In the genomic region with DNA sequence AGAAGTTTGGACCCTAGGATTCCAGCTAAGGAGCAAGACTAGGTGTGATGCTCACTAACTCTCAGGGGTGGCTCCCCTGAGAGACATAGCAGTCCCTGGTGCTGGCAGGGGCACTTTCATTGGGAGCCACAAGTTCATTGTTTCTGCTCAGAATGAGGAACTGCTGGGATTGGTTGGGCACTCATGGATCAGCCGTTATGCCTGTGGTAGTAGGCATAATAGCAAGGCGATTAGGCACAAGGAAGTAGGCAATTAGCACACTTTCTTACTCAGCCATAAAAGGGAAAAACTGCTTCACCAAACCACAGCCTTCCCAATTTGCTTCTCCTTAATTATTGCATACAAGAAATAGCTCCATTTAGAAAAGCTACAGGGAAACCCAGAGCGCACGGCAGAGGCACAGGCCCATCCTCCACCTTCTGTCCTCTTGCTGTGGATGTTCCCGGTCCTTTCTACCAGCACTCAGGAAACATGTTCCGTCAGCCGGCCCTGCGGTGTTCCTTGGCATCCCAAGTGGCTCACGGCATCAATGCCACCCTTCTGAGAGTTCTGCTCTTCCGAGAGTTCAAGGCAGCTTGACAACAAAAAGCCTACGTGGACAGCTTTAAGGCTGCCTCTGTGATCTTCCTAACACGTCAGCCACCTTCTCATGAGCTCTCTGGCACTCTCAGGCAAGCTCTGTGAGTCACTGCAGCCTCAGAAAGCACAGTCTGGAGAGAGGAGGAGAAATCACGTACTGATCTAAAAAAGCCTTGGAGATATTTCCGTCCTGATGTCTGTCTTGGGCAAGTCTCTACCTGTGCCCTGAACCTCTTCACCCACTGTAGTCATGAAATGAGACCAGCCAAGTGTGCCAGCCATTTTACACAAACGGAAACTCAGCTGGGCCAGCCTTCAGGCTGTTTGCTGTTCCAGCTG, we compare ENCODE assay signal across 13 mouse cellular contexts. TPM values are rescaled to one million over a fixed set of nuclear protein-coding genes. Genes with fewer than 3 reads are reported as not detected.
DNase-seq lines count a peak whose midpoint lies in the region; ATAC-seq and TF ChIP-seq lines count a peak whose summit lies in the region.
"Had no signal": no experiment of that assay in that cellular context is flagged by ENCODE, and none has a peak within 500 bp of the region (broad histone marks: within the 10 kb centered on the region; RNA-seq: fewer than 3 reads in every experiment).

No protein-coding gene starts in this region.

- H3K9me3 ChIP-seq in embryonic facial prominence, embryonic 14.5 days (ENCODE audit: control insufficient read depth, low read length) = no peaks in the 10 kb centered on the region
- H3K9me3 ChIP-seq in limb, embryonic 13.5 days = no peaks in the 10 kb centered on the region
- H3K9me3 ChIP-seq: embryonic facial prominence, embryonic 12.5 days had no signal

- peaks cover 9% of the 10 kb centered on the region; the same call in 1 of the 2 replicates for H3K36me3 ChIP-seq in kidney, adult 2 months (ENCODE audit: control insufficient read depth, insufficient read depth, low read length)
- no peaks in the 10 kb centered on the region for H3K36me3 ChIP-seq in embryonic facial prominence, embryonic 14.5 days (ENCODE audit: control insufficient read depth, insufficient read depth, low read length)
- no peaks in the 10 kb centered on the region for H3K36me3 ChIP-seq in limb, embryonic 13.5 days
- H3K36me3 ChIP-seq: embryonic facial prominence, embryonic 12.5 days had no signal

- H3K4me2 ChIP-seq in embryonic facial prominence, embryonic 14.5 days (ENCODE audit: low read depth, low read length) = no peak overlapping the region
- H3K4me2 ChIP-seq in limb, embryonic 13.5 days (replicated peaks) = no peak overlapping the region

- H3K27me3 ChIP-seq in kidney, adult 2 months (replicated peaks; ENCODE audit: control insufficient read depth, insufficient read depth, low read length) = no peaks in the 10 kb centered on the region
- no peaks in the 10 kb centered on the region for H3K27me3 ChIP-seq in embryonic facial prominence, embryonic 14.5 days (replicated peaks; ENCODE audit: control insufficient read depth, insufficient read depth, low read length)
- peaks cover 11% of the 10 kb centered on the region; the same call in 1 of the 2 replicates for H3K27me3 ChIP-seq in limb, embryonic 13.5 days
- H3K27me3 ChIP-seq: embryonic facial prominence, embryonic 12.5 days had no signal

- peak overlapping the region; percentile 90 for H3K27ac ChIP-seq in kidney, adult 2 months (ENCODE audit: insufficient read depth, low read depth, low read length)
- H3K27ac ChIP-seq in embryonic facial prominence, embryonic 14.5 days (replicated peaks; ENCODE audit: low read depth, low read length) = no peak overlapping the region
- H3K27ac ChIP-seq in limb, embryonic 13.5 days = no peak overlapping the region
- H3K27ac ChIP-seq: embryonic facial prominence, embryonic 12.5 days had no signal

- 42% methylated on average over 15 of the region's 15 CpGs for WGBS in kidney, adult 2 months
- WGBS in embryonic facial prominence, embryonic 14.5 days = 59% methylated on average over 15 of the region's 15 CpGs
- 61% methylated on average over 15 of the region's 15 CpGs for WGBS in limb, embryonic 13.5 days

- ATAC-seq in embryonic facial prominence, embryonic 14.5 days (ENCODE audit: low read depth) = no peak
- ATAC-seq in limb, embryonic 13.5 days (ENCODE audit: low FRiP score, low read depth) = no peak
- ATAC-seq in monocyte, adult 5-6 weeks (replicated peaks; ENCODE audit: insufficient number of reproducible peaks, low FRiP score, low TSS enrichment, poor library complexity, severe bottlenecking) = no peak

- TF ChIP-seq CTCF in kidney, adult 2 months (conservative IDR thresholded peaks at IDR 0.05; ENCODE audit: insufficient read depth, insufficient read length, low read depth, low read length) = no peak

- H3K9ac ChIP-seq in embryonic facial prominence, embryonic 14.5 days (ENCODE audit: low read depth, low read length) = no peak overlapping the region
- 0 out of 2 replicates have a peak overlapping the region, but pooled peaks have one; percentile 19 for H3K9ac ChIP-seq in limb, embryonic 13.5 days
- H3K9ac ChIP-seq: embryonic facial prominence, embryonic 12.5 days had no signal

- TF ChIP-seq POLR2A in kidney, adult 2 months (IDR thresholded peaks at IDR 0.05; ENCODE audit: low read depth, low read length) = no peak

- peak overlapping the region; percentile 67 for H3K4me3 ChIP-seq in kidney, adult 2 months (ENCODE audit: insufficient read depth, low read depth, low read length)
- H3K4me3 ChIP-seq in embryonic facial prominence, embryonic 14.5 days (ENCODE audit: low read depth, low read length) = no peak overlapping the region
- no peak overlapping the region for H3K4me3 ChIP-seq in limb, embryonic 13.5 days
- H3K4me3 ChIP-seq: embryonic facial prominence, embryonic 12.5 days had no signal

- peak; percentile 40 for DNase-seq in kidney, adult 2 months
- DNase-seq in kidney, postnatal 10 days = no peak
- DNase-seq in 3134 (ENCODE audit: extremely low read depth, insufficient read length, low spot score) = peak; percentile 27
- DNase-seq in embryonic facial prominence, embryonic 14.5 days (ENCODE audit: low spot score) = peak; percentile 21
- DNase-seq in cerebellum, adult 18-20 months = no peak
- DNase-seq in cerebellum, adult 11-12 months = no peak
- DNase-seq: adrenal gland, postnatal 25 days; lung, postnatal 14 days had no signal

- no peaks in the 10 kb centered on the region for H3K4me1 ChIP-seq in kidney, adult 2 months (ENCODE audit: control insufficient read depth, insufficient read depth, low read length)
- H3K4me1 ChIP-seq in embryonic facial prominence, embryonic 14.5 days (ENCODE audit: control insufficient read depth, insufficient read depth, low read length) = no peaks in the 10 kb centered on the region
- H3K4me1 ChIP-seq in limb, embryonic 13.5 days = peaks cover 8% of the 10 kb centered on the region
- H3K4me1 ChIP-seq: embryonic facial prominence, embryonic 12.5 days had no signal

RNA-seq across cellular contexts. Expression of a gene that starts 6.2 kb away (rescaled TPM):
- polyA plus RNA-seq in kidney, adult 2 months (2012; rRNA removed) = 9,073 and 10,701 TPM in 2 replicates
- polyA plus RNA-seq in embryonic facial prominence, embryonic 14.5 days (2014; fragmentation: Nextera tagmentation; extraction: Ambion mirVana) = not detected in 2 replicates
- polyA plus RNA-seq in limb, embryonic 13.5 days (2015; fragmentation: Nextera tagmentation; extraction: Ambion mirVana) = 0.06 TPM in 1 of 2 replicates, not detected in the other
- not detected in 3 replicates for total RNA-seq in monocyte, adult 5-6 weeks (2017)
- total RNA-seq: adrenal gland, postnatal 25 days; layer of hippocampus, adult 18-20 months had no signal
- polyA plus RNA-seq: embryonic facial prominence, embryonic 12.5 days; heart, embryonic 14.5 days had no signal

RNA-seq across cellular contexts. Expression of a gene that starts 10.8 kb away (rescaled TPM):
- not detected in 2 replicates for polyA plus RNA-seq in kidney, adult 2 months (2012; rRNA removed)
- polyA plus RNA-seq in embryonic facial prominence, embryonic 14.5 days (2014; fragmentation: Nextera tagmentation; extraction: Ambion mirVana) = 0.70 TPM in 1 of 2 replicates, not detected in the other
- 0.29 TPM in 1 of 2 replicates, not detected in the other for polyA plus RNA-seq in limb, embryonic 13.5 days (2015; fragmentation: Nextera tagmentation; extraction: Ambion mirVana)
- total RNA-seq in monocyte, adult 5-6 weeks (2017) = not detected in 3 replicates
- total RNA-seq: adrenal gland, postnatal 25 days had no signal
- polyA plus RNA-seq: embryonic facial prominence, embryonic 12.5 days; heart, embryonic 14.5 days had no signal

RNA-seq across cellular contexts. Expression of a gene that starts 22.4 kb away (rescaled TPM):
- 0.03 and 0.07 TPM in 2 replicates for polyA plus RNA-seq in kidney, adult 2 months (2012; rRNA removed)
- not detected in 2 replicates for polyA plus RNA-seq in embryonic facial prominence, embryonic 14.5 days (2014; fragmentation: Nextera tagmentation; extraction: Ambion mirVana)
- 0.08 and 0.51 TPM in 2 replicates for polyA plus RNA-seq in limb, embryonic 13.5 days (2015; fragmentation: Nextera tagmentation; extraction: Ambion mirVana)
- total RNA-seq in monocyte, adult 5-6 weeks (2017) = 0.11 to 0.95 TPM in 2 of 3 replicates, not detected in the other
- polyA plus RNA-seq: heart, embryonic 14.5 days had no signal

RNA-seq across cellular contexts. Expression of a gene that starts 34.7 kb away (rescaled TPM):
- polyA plus RNA-seq in kidney, adult 2 months (2012; rRNA removed) = 3.3 and 4.2 TPM in 2 replicates
- 1.3 and 3.3 TPM in 2 replicates for polyA plus RNA-seq in embryonic facial prominence, embryonic 14.5 days (2014; fragmentation: Nextera tagmentation; extraction: Ambion mirVana)
- 1.3 and 1.5 TPM in 2 replicates for polyA plus RNA-seq in limb, embryonic 13.5 days (2015; fragmentation: Nextera tagmentation; extraction: Ambion mirVana)
- total RNA-seq in monocyte, adult 5-6 weeks (2017) = 21.8 to 43.9 TPM (median 40.8 TPM) in 3 replicates

RNA-seq across cellular contexts. Expression of a gene that starts 40.7 kb away (rescaled TPM):
- polyA plus RNA-seq in kidney, adult 2 months (2012; rRNA removed) = 23.4 and 27.4 TPM in 2 replicates
- polyA plus RNA-seq in embryonic facial prominence, embryonic 14.5 days (2014; fragmentation: Nextera tagmentation; extraction: Ambion mirVana) = 44.0 and 46.6 TPM in 2 replicates
- 48.1 and 50.1 TPM in 2 replicates for polyA plus RNA-seq in limb, embryonic 13.5 days (2015; fragmentation: Nextera tagmentation; extraction: Ambion mirVana)
- 179 to 219 TPM (median 207 TPM) in 3 replicates for total RNA-seq in monocyte, adult 5-6 weeks (2017)

Comparison
In these comparisons a context has a peak if more than half of its experiments do, and no peak if none do; other contexts are left out.
1. DNase-seq: peak in kidney, adult 2 months (single experiment), 3134 (single experiment) and embryonic facial prominence, embryonic 14.5 days (single experiment); none in kidney, postnatal 10 days (single experiment), cerebellum, adult 18-20 months (0 of 2) and cerebellum, adult 11-12 months (single experiment).
2. RNA of a gene that starts 6.2 kb away (polyA plus RNA-seq): 9,073 to 10,701 TPM in kidney, adult 2 months; 0.06 TPM in limb, embryonic 13.5 days and not detected in embryonic facial prominence, embryonic 14.5 days; every median in the first group is over 1,000 times any median in the second.